In the genomic region with DNA sequence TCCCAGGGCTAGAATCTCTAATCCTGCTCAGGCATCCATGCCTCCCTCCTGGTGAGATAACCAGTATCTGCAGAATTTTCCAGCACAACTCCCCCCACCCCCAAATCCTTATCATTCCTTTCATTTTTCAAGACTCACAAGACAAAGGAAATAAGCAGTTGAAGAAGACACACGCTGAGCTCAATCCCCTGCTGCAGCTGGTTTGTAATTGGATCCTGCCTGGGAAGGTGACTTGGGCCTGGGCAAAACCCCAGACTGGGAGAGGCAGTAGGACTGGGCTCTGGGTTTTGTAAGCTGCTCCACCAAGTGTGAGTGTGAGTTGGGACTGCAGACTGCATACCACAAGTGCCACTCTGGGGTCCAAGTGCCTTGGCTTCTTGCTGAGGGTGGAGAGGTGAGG, we compare ENCODE assay signal across 19 mouse cellular contexts. TPM values are rescaled to one million over a fixed set of nuclear protein-coding genes. Genes with fewer than 3 reads are reported as not detected.
A peak's percentile ranks its signal among the peaks of the same experiment; 100 is the strongest.
DNase-seq lines count a peak whose midpoint lies in the region; TF ChIP-seq lines count a peak whose summit lies in the region.
"Had no signal": no experiment of that assay in that cellular context is flagged by ENCODE, and none has a peak within 500 bp of the region (broad histone marks: within the 10 kb centered on the region; RNA-seq: fewer than 3 reads in every experiment).

No protein-coding gene starts in this region.

- no peak for TF ChIP-seq POLR2A in ES-Bruce4 (IDR thresholded peaks at IDR 0.05; ENCODE audit: insufficient read depth, low read length)
- no peak for TF ChIP-seq POLR2A in brain, embryonic 14.5 days (IDR thresholded peaks at IDR 0.05; ENCODE audit: borderline replicate concordance, extremely low read depth, insufficient read depth, insufficient read length, poor library complexity, severe bottlenecking)

- peak; percentile 65 for DNase-seq in gastrocnemius, adult 18-20 months (ENCODE audit: low spot score)
- DNase-seq in gastrocnemius, postnatal 4 days (ENCODE audit: low spot score in 2 of 2) = no peak
- DNase-seq in brain, embryonic 14.5 days (ENCODE audit: low read depth) = peak; percentile 14
- DNase-seq in fibroblast of lung, adult 2 months (ENCODE audit: low read depth) = peak; percentile 48
- no peak for DNase-seq in thymus, postnatal 4 days
- DNase-seq in right cerebral cortex, postnatal 4 days = no peak
- no peak for DNase-seq in adrenal gland, postnatal 25 days
- DNase-seq: adrenal gland, adult 2 months; cerebellum, adult 18-20 months; kidney, adult 18-20 months; kidney, postnatal 10 days; right cerebral cortex, postnatal 14 days; thymus, postnatal 25 days had no signal

- H3K4me3 ChIP-seq in ES-Bruce4 (ENCODE audit: low read depth, low read length) = no peak overlapping the region
- H3K4me3 ChIP-seq: heart, embryonic 10.5 days; layer of hippocampus, adult 2 months; left cerebral cortex, adult 2 months; limb, embryonic 12.5 days had no signal

- TF ChIP-seq CTCF in ES-Bruce4 (IDR thresholded peaks at IDR 0.05; ENCODE audit: low read depth, low read length) = no peak
- no peak for TF ChIP-seq CTCF in brain, embryonic 14.5 days (IDR thresholded peaks at IDR 0.05; ENCODE audit: borderline replicate concordance, extremely low read depth, insufficient read depth, insufficient read length)

- peak; percentile 70; the same call in 1 of the 2 replicates for TF ChIP-seq EP300 in ES-Bruce4 (IDR thresholded peaks at IDR 0.05; ENCODE audit: insufficient read depth, low read depth, low read length)

- H3K9me3 ChIP-seq in ES-Bruce4 (replicated peaks; ENCODE audit: control insufficient read depth, insufficient read depth, low read length, poor library complexity, severe bottlenecking) = peaks cover 7% of the 10 kb centered on the region
- H3K9me3 ChIP-seq: heart, embryonic 10.5 days had no signal

- no peak overlapping the region for H3K9ac ChIP-seq in ES-Bruce4 (ENCODE audit: low read depth, poor library complexity, severe bottlenecking)
- H3K9ac ChIP-seq: limb, embryonic 12.5 days; liver, embryonic 14.5 days had no signal

- H3K36me3 ChIP-seq in ES-Bruce4 (ENCODE audit: control insufficient read depth, insufficient read depth, low read length, poor library complexity, severe bottlenecking) = no peaks in the 10 kb centered on the region
- H3K36me3 ChIP-seq: heart, embryonic 10.5 days; limb, embryonic 12.5 days had no signal

- H3K27me3 ChIP-seq in ES-Bruce4 (ENCODE audit: control insufficient read depth, insufficient read depth, low read length, poor library complexity, severe bottlenecking) = no peaks in the 10 kb centered on the region
- H3K27me3 ChIP-seq: limb, embryonic 12.5 days had no signal

- H3K4me1 ChIP-seq in ES-Bruce4 (ENCODE audit: control insufficient read depth, insufficient read depth, low read length) = no peaks in the 10 kb centered on the region

- H3K27ac ChIP-seq in ES-Bruce4 (ENCODE audit: insufficient read depth, low read length) = peak overlapping the region; percentile 42; the same call in 1 of the 2 replicates
- H3K27ac ChIP-seq: heart, embryonic 10.5 days; layer of hippocampus, adult 2 months; left cerebral cortex, adult 2 months; limb, embryonic 12.5 days; liver, embryonic 14.5 days had no signal

RNA-seq across cellular contexts. Expression of a gene that starts 41.9 kb away (rescaled TPM):
- 10 to 100 TPM; 41.1 to 43.1 TPM for total RNA-seq in gastrocnemius, adult 18-20 months (2021)
- 10 to 100 TPM; 49.2 to 51.4 TPM for total RNA-seq in gastrocnemius, postnatal 4 days (2021)
- 10.4 TPM in 2 replicates for polyA plus RNA-seq in ES-Bruce4 (2011; ENCODE audit: insufficient read depth, insufficient read length, low read depth, missing spikeins)
- 12.2 and 20.0 TPM in 2 replicates for polyA plus RNA-seq in brain, embryonic 14.5 days (2012; rRNA removed)
- 83.0 and 111 TPM in 2 replicates for total RNA-seq in adrenal gland, postnatal 25 days (2021)

Comparison
In these comparisons a context has a peak if more than half of its experiments do, and no peak if none do; other contexts are left out.
1. DNase-seq: peak in gastrocnemius, adult 18-20 months (single experiment), brain, embryonic 14.5 days (single experiment) and fibroblast of lung, adult 2 months (single experiment); none in gastrocnemius, postnatal 4 days (0 of 2), thymus, postnatal 4 days (single experiment), right cerebral cortex, postnatal 4 days (single experiment) and adrenal gland, postnatal 25 days (single experiment).